Mouse (Mus musculus) layer of hippocampus, postnatal 14 days (tissue): ENCODE measurements at regions not wholly inside any gene's neighbourhood (a gene's known extent, or its start where the extent isn't known, plus 50 kb on each side); places are given as distances from the start of the nearest gene placed in this dataset.

Source experiments
- DNase-seq, 2 experiments: peaks; one replicate each; pipeline ENCODE4 v3.0.0; 2021 to 2022; ENCODE audit warnings: low spot score in 2 of 2, mixed read lengths in 1 of 2

GRCm38 (mm10) chr13:34395504-34395903 lies 50.5 kb upstream of the Slc22a23 start:
- DNase-seq, result no peak

GRCm38 (mm10) chr13:34395010-34395409 lies 50.0 kb upstream of the Slc22a23 start:
- DNase-seq, result no peak
